Mouse (Mus musculus) liver (tissue): ENCODE data around the gene Gria4.
"Not testable (repeated sequence)": the region's sequence is repeated elsewhere in the genome, so short reads cannot be mapped to it uniquely, and the experiment has no call there.

ENCODE experiments used
- DNase-seq: peaks from one replicate; pipeline ENCODE4 v3.0.0-alpha.2; 2020; ENCODE audit warnings: mixed read lengths

Gene Gria4

DNA sequence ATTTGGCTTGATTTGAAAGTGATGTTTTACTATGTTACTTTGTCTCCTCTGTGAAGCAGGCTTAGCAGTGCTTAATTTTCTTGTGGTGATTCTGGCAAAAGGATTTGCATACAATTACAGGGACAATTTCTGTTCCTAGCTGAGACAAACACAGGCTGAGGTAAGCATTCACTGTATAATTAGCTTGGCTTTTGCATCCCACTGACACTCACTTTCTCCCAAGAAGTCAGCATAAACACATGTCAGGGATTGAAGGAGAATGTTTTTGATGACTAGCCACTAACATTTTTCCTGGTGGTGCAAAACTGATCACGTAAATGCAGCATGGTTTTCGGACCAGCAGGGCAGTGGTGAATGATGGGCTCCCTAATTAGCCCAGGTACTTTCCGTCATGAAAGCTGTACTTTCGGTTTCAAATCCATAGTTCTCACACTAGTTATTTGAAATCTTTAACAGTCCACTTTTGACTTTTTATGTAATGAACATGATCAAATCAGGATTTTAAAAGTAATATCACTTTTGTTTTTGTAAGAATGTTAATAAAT, 240.5 kb downstream of the Gria4 start:
- DNase-seq = no peak

DNA sequence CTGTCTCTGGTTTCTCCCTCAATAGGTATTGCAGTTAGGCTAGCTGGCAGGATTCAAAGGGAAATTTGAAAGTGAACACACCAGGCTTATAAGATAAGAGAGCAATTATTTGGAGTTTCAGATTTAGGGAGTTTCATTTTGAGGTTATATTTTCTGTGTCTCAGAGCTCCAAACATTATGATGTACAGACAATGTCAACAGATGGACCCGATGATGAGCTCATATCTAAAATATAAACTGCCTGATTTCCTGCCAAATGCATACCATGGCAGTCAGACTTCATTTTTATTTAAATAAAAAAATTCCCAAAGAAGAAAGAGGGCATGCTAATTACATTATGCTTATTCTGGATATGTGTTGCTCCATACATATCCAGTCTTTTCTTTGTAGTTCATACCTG, 256.8 kb downstream of the Gria4 start:
- DNase-seq = no peak

GRCm38 (mm10) chr9:4536514-4537150, 259.4 kb downstream of the Gria4 start:
- DNase-seq = no peak

DNA sequence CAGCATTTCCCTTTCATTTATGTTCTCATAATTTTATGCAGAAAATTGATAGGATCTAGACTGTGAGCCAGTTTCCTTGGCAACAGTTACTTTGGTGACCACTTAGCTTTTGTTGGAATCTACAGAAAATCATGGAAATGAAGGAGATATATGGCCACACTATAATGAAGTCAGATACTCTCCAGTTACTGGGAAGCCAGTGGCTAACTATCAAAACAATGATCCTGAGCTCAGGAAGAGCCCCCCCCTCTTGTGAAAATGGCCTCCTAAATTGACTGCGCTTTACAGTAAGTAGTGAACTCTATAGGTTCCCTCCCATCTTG, 281.5 kb downstream of the Gria4 start:
- no peak for DNase-seq

- DNase-seq = no peak
Observed at GRCm38 (mm10) chr9:4513796-4514562, 282.1 kb downstream of the Gria4 start.

DNA sequence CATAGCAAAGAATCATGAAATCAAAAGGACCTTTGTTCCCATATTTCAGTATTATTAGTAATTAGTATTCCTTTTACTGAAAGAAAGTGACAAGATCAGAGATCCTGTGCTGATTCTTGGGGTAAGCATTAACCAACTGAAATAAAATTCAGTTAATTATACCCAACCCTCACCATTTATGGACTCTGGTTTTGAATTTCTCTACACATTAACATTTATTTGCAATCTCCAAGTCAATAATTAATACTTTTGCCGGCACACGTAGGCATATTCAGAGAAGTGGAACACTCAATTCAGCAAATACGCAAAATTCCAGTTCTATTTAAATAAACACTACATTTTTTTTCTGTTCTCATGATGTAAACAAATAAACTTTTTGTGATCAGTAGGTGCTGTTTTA, 289.9 kb downstream of the Gria4 start:
- DNase-seq = no peak

- no peak for DNase-seq
Observed at GRCm38 (mm10) chr9:4505087-4505486, 290.9 kb downstream of the Gria4 start.

DNA sequence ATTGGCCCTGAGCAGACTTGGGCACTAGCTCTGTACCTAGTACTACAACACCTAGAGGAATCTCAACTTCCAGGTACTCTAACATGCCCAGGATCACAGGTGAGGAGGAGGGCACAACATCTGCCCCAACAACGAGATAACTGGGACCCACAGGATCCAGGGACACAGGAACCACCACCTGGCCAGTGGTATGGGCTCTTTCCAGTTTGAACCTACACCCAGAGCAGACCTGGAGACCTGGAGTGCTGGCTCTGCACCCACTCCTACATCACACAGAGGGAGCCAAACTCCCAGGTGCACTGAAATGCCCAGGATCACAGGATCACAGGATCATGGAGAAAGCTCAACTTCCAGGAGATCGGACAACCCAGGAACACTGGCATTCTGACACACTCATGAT, 309.6 kb downstream of the Gria4 start:
- no peak for DNase-seq

DNA sequence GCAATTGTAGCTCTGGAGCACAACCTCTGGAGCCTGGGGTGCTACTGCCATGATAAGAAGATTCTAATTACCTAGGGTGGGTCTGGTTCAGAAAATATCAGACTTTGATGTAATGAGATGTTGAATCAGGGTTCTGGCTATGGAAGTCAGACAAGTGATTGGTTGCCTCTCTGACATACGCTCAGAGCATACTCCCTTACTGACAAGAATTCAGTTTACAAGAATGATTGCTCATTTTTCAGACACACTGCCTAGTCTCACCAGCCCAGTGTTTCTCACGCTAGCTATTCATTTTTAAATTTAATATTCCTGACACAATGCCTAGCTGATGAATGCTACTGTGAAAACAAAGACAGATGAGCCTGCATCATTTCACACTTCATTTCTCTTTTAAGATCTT, 311.5 kb downstream of the Gria4 start:
- no peak for DNase-seq

DNA sequence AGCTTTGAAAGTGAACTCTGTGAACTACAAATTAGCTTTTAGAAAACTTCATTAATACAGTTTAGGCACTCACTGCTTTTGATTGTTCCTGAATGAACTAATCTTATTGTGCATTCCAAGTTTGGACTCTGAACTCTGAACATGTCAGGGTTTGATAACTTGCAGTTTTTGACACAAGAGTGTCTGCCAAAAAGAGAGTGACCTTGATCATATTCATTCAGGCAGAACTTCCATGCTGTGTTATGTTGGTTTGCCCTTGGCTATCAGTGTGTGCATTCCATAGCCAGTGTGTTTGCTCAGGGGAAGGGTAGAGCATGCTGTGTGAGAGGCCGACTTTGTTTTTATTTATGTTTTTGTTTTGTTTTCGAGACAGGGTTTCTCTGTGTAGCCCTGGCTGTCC, 325.2 kb downstream of the Gria4 start:
- no peak for DNase-seq

DNA sequence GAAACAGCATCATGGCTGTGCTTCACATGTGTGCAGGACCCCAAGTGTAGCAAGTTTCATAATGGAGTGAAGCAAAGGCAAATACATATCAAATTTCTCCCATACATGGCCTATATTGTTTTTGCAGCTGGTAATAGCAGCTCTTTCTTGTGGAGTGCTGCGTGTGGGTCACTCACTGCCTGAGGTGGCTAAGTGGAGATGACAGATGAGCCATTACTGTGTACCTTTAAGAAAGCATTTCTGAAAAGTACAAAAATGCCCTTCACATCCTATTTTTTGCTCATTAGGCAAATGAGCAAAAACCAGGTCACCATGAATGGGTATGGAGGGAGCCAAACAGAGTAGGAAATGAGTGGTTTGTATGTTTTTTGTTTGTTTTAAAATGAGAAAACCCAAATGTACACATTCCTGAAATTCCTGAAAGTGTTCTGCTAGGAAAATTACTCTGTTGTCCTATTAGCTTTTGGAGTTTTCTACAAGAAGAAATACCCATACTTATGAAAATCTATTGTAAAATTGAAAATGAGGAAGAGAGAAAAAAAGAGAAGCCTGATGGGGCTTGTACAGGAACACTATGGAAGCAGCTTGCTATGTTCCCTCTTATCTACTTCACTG, 336.5 kb downstream of the Gria4 start:
- no peak for DNase-seq

DNA sequence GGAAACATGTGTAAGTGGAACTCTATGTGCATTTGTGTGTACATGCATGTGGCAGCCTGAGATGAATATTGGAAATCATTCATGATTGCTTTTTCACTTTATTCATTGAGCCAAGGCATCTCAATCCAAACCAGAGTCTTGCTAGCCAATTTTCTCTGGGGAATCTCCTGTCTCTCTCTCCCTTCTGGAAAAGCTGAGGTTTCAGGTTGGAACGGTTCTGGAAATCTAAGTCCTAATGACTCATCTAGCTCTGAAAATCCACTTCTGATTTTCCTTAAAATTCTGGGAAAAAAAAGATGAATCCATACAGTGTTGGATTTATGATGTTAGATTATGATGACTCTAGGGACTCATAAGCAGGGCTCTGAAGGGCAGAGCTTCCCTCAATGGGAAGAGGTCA, 337.8 kb downstream of the Gria4 start:
- no peak for DNase-seq

DNA sequence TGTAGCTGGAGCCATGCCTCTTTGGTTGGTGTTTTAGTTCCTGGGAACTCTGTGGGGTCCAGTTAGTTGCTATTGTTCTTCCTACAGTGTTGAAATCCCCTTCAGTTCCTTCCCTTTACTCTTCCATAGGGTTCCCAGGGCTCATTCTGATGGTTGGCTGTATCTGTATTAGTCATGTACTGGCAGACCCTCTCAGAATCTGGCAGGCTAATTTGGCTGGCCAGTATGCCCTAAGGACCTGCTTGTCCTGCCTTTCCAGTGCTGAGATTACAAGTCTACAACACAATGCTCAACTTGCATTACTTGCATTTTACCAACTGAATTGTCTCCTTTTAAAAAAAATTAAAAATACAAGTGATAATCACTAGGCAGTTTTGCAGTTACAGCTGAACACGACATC, 338.4 kb downstream of the Gria4 start:
- no peak for DNase-seq

GRCm38 (mm10) chr9:4442908-4443307, 353.1 kb downstream of the Gria4 start:
- peak; percentile 38 for DNase-seq

- DNase-seq = not testable (repeated sequence)
Observed at GRCm38 (mm10) chr9:4400801-4401200, 395.2 kb downstream of the Gria4 start.

DNA sequence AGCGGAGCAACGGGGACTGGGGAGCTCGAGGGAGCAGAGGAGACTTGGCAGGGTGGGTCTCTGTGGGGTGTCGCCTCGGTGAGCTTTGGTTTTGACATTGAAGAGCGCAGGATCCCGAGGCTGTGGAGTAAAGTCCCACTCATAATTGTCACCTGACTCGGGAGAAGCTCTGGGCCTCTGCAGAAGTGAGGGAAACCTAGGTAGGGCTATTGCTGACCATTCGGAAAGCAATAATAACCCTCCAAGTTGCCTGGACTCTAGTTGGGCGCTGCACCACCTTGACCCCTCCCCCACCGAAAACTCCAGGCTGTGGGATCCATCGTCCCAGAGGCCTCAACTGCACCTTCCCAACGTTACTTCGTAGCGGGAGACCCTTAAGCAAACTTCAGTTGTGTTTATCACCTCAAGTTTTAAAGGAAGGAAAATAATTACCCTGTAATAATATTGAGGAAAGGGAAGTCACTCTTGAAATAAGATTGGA, 419.4 kb downstream of the Gria4 start:
- DNase-seq = peak; percentile 23

- DNase-seq = peak; percentile 93
Observed at GRCm38 (mm10) chr9:4375828-4376639, 420.0 kb downstream of the Gria4 start, which contains the start of gene Msantd4. Gene Msantd4, plus strand, starts transcription at chr9:4376562.
